Mouse (Mus musculus): ENCODE measurements around the gene Flt4.

DNA sequence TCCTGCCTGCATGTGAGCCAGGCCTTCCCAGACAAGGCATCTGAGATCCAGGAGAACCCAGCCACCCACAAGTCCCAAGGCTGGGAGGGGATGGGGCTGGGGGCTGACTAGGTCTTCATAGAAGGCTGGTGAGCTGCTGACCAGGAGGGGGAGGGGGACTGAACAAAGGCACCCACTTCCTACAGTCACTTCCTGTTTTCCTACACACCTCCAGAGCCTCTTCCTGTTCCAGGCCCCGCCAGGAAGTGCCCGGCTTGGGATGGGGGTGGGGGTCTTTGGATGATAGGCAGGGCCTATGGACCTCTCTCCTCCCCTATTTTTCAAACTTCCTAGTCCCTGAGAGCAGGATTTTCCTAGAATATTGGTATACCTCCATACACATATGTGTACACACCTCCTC lies 23.2 kb downstream of the Flt4 start:
- TF ChIP-seq CTCF (IDR thresholded peaks at IDR 0.05; ENCODE audit: low read depth) (no peak), EP300 (IDR thresholded peaks at IDR 0.05; ENCODE audit: low read depth) (no peak)
